Mouse (Mus musculus) limb, embryonic 13.5 days (tissue): ENCODE measurements around the gene Hdc. TPM values are rescaled to one million over a fixed set of nuclear protein-coding genes. Genes with fewer than 3 reads are reported as not detected.

Source experiments
- polyA plus RNA-seq: library from polyadenylated mRNA; unstranded; fragments of >200 nt; fragmentation: Nextera tagmentation; extraction: Ambion mirVana; gene quantifications from 2 replicates; pipeline ENCODE4 v1.2.1, GENCODE M21; 2015

Hdc gene
- polyA plus RNA-seq, 1 experiment from 2014 or later, result 5.0 TPM

Other genes with a start within 250 kb of the Hdc start
- 0.22 and 0.41 TPM in 2 replicates for gene Atp8b4, start 118.6 kb downstream of the Hdc start, polyA plus RNA-seq
- 0.73 and 0.83 TPM in 2 replicates for gene Slc27a2, start 66.9 kb downstream of the Hdc start, polyA plus RNA-seq
- gene Gabpb1, start 57.0 kb upstream of the Hdc start, polyA plus RNA-seq, result 68.2 and 69.6 TPM in 2 replicates
- gene Usp8, start 88.0 kb upstream of the Hdc start, polyA plus RNA-seq, result 36.6 and 38.6 TPM in 2 replicates
- 2.6 and 2.8 TPM in 2 replicates for gene Usp50, start 164.2 kb upstream of the Hdc start, polyA plus RNA-seq